ENCODE assay signal across 22 mouse cellular contexts in the genomic region with DNA sequence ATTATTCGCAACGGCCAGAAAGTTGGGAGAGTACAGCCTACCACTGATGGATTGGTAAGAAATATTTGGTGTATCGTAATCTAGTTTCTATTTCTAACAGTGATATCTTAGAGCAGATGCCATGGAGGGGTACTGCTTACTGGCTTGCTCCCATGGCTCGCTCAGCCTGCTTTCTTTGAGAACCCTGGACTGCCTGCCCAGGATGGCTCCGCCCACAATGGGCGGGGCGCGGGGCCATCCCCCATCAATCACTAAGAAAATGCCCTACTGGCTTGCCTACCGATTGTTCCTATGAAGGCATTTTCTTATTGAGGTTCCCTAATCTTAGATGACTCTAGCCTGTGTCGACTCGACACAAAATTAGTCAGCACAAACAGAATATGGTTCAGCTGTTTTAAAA.
"Had no signal": no experiment of that assay in that cellular context is flagged by ENCODE, and none has a peak within 500 bp of the region (broad histone marks: within the 10 kb centered on the region; RNA-seq: fewer than 3 reads in every experiment).

No protein-coding gene starts in this region.

- H3K4me2 ChIP-seq: liver, embryonic 15.5 days; lung, embryonic 15.5 days; midbrain, embryonic 11.5 days; midbrain, embryonic 13.5 days; neural tube, embryonic 12.5 days; stomach, embryonic 15.5 days had no signal

- H3K9ac ChIP-seq: liver, embryonic 15.5 days; liver, postnatal 0 days; lung, embryonic 15.5 days; midbrain, embryonic 13.5 days; neural tube, embryonic 12.5 days; stomach, embryonic 15.5 days had no signal

- H3K27me3 ChIP-seq: liver, embryonic 15.5 days; lung, embryonic 15.5 days; megakaryocyte, embryonic 14.5 days; midbrain, embryonic 13.5 days; neural tube, embryonic 12.5 days; stomach, embryonic 15.5 days had no signal

- H3K36me3 ChIP-seq: liver, embryonic 15.5 days; lung, embryonic 15.5 days; midbrain, embryonic 13.5 days; neural tube, embryonic 12.5 days; stomach, embryonic 15.5 days had no signal

- ATAC-seq: liver, postnatal 0 days; lung, postnatal 0 days; midbrain, embryonic 13.5 days; midbrain, embryonic 16.5 days had no signal

- H3K27ac ChIP-seq: liver, embryonic 15.5 days; lung, embryonic 15.5 days; macrophage; midbrain, embryonic 13.5 days; neural tube, embryonic 12.5 days; stomach, embryonic 15.5 days; stomach, postnatal 0 days had no signal

- H3K9me3 ChIP-seq: liver, embryonic 15.5 days; lung, embryonic 15.5 days; midbrain, embryonic 13.5 days; neural tube, embryonic 12.5 days; stomach, embryonic 15.5 days had no signal

- H3K4me1 ChIP-seq: liver, embryonic 15.5 days; lung, embryonic 15.5 days; megakaryocyte, embryonic 14.5 days; midbrain, embryonic 13.5 days; neural tube, embryonic 12.5 days; stomach, embryonic 15.5 days had no signal

- H3K4me3 ChIP-seq: liver, embryonic 15.5 days; lung, embryonic 15.5 days; megakaryocyte, embryonic 14.5 days; midbrain, embryonic 13.5 days; myocyte; neural tube, embryonic 12.5 days; stomach, embryonic 15.5 days had no signal

- DNase-seq: liver, postnatal 0 days; lung, adult 2 months; lung, postnatal 14 days; lung, postnatal 36 days; retina, postnatal 1 day; right cerebral cortex, adult 18-20 months; right cerebral cortex, postnatal 25 days; thymus, adult 2 months; thymus, postnatal 25 days; thymus, postnatal 4 days had no signal
